Mouse (Mus musculus) fibroblast of lung, adult 2 months (primary cell): ENCODE measurements around the gene Rps25.

Source experiments
- DNase-seq: peaks from one replicate; pipeline ENCODE4 v3.0.0-alpha.2; 2011; ENCODE audit warnings: low read depth

Rps25 gene

DNA sequence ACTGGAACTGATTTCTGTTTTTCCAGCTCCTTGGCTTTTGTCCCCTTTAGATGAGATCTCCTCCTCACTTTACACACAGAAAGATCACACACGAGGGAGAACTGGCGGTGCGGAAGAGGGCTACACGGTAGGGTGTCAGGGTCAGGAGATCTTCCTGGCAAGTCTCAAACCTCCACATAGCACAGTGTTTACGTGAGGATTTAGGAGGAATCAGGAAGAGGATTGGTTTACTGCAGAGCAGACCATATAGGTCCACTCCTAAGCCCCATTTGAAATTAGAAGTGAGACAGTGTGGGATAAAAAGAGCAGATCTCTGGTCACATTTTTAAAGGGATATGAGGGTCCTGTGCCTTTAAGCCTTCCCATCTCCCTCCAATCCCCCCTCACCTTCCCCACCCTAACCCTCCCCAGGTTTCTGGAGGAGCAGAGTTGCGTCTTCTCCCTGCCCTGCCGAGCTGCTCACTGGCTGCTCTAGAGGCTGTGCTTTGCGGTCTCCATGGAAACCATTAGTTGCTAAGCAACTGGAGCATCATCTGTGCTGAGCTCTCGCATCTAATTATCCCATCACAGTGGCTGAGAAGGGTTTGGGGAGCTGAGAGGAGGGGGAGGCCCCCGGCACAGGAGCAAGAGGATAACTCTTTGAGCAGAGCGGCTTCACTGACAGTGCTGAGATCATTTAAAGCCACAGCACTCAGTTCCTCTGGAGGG lies 50.2 kb downstream of the Rps25 start:
- DNase-seq: no peak
